Comparison of ENCODE assay signal across 10 mouse cellular contexts in the genomic region with DNA sequence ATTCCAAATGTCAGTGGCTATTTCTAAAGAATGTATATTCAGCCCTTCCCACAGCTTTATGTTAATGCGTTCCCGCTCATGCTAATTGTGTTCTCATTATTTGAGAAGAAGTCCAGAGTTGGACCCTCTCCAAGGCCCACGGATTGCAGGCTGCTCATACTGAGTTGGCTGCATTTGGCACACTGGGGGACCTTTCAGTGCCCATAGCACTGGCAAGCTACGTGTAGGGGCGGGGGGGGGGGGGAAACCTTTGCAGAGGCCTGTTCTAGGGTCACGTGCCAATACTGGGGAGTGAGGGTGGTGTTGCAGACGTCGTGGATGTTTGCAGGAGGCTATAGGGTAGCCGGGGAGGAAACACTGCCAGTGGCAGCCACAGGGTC.
DNase-seq lines count a peak whose midpoint lies in the region; ATAC-seq and TF ChIP-seq lines count a peak whose summit lies in the region.
"Had no signal": no experiment of that assay in that cellular context is flagged by ENCODE, and none has a peak within 500 bp of the region (broad histone marks: within the 10 kb centered on the region; RNA-seq: fewer than 3 reads in every experiment).

No protein-coding gene starts in this region.

- TF ChIP-seq CTCF in brain, embryonic 14.5 days (IDR thresholded peaks at IDR 0.05; ENCODE audit: borderline replicate concordance, extremely low read depth, insufficient read depth, insufficient read length) = no peak

- no peaks in the 10 kb centered on the region for H3K36me3 ChIP-seq in intestine, embryonic 14.5 days (ENCODE audit: control insufficient read depth, insufficient read depth, low read length)
- no peaks in the 10 kb centered on the region for H3K36me3 ChIP-seq in intestine, embryonic 15.5 days
- no peaks in the 10 kb centered on the region for H3K36me3 ChIP-seq in forebrain, embryonic 12.5 days (replicated peaks)
- H3K36me3 ChIP-seq in midbrain, embryonic 13.5 days = no peaks in the 10 kb centered on the region
- H3K36me3 ChIP-seq: embryonic facial prominence, embryonic 15.5 days had no signal

- peak; percentile 34 for DNase-seq in intestine, embryonic 14.5 days (ENCODE audit: low spot score)
- DNase-seq in brain, embryonic 14.5 days (ENCODE audit: low read depth) = peak; percentile 95
- DNase-seq in adrenal gland, postnatal 4 days (ENCODE audit: low spot score in 2 of 2) = no peak

- no peaks in the 10 kb centered on the region for H3K9me3 ChIP-seq in intestine, embryonic 14.5 days (ENCODE audit: control insufficient read depth, low read length)
- no peaks in the 10 kb centered on the region for H3K9me3 ChIP-seq in intestine, embryonic 15.5 days
- H3K9me3 ChIP-seq in forebrain, embryonic 12.5 days = no peaks in the 10 kb centered on the region
- H3K9me3 ChIP-seq in midbrain, embryonic 13.5 days = no peaks in the 10 kb centered on the region
- H3K9me3 ChIP-seq: embryonic facial prominence, embryonic 15.5 days had no signal

- H3K27me3 ChIP-seq in intestine, embryonic 14.5 days (replicated peaks; ENCODE audit: control insufficient read depth, insufficient read depth, low read length) = no peaks in the 10 kb centered on the region
- no peaks in the 10 kb centered on the region for H3K27me3 ChIP-seq in intestine, embryonic 15.5 days (replicated peaks)
- H3K27me3 ChIP-seq in forebrain, embryonic 12.5 days = peaks cover 22% of the 10 kb centered on the region
- H3K27me3 ChIP-seq in midbrain, embryonic 13.5 days = peaks cover 16% of the 10 kb centered on the region; the same call in 1 of the 2 replicates

- no peak overlapping the region for H3K4me2 ChIP-seq in intestine, embryonic 14.5 days (ENCODE audit: low read length)
- H3K4me2 ChIP-seq in intestine, embryonic 15.5 days (replicated peaks) = no peak overlapping the region
- H3K4me2 ChIP-seq in forebrain, embryonic 12.5 days = peak overlapping the region; percentile 32
- peak overlapping the region; percentile 22; the same call in 1 of the 2 replicates for H3K4me2 ChIP-seq in midbrain, embryonic 13.5 days (replicated peaks)
- H3K4me2 ChIP-seq: embryonic facial prominence, embryonic 15.5 days had no signal

- peaks cover 5% of the 10 kb centered on the region; the same call in 1 of the 2 replicates for H3K4me1 ChIP-seq in intestine, embryonic 14.5 days (replicated peaks; ENCODE audit: control insufficient read depth, insufficient read depth, low read length)
- no peaks in the 10 kb centered on the region; the same call in 1 of the 2 replicates for H3K4me1 ChIP-seq in intestine, embryonic 15.5 days (replicated peaks)
- H3K4me1 ChIP-seq in forebrain, embryonic 12.5 days = peaks cover 41% of the 10 kb centered on the region
- peaks cover 49% of the 10 kb centered on the region for H3K4me1 ChIP-seq in midbrain, embryonic 13.5 days (replicated peaks)

- H3K9ac ChIP-seq in intestine, embryonic 14.5 days (ENCODE audit: low read length) = no peak overlapping the region
- no peak overlapping the region for H3K9ac ChIP-seq in intestine, embryonic 15.5 days
- no peak overlapping the region for H3K9ac ChIP-seq in forebrain, embryonic 12.5 days
- H3K9ac ChIP-seq in midbrain, embryonic 13.5 days (replicated peaks) = no peak overlapping the region
- H3K9ac ChIP-seq: embryonic facial prominence, embryonic 15.5 days had no signal

- H3K27ac ChIP-seq in intestine, embryonic 14.5 days (ENCODE audit: low read depth) = no peak overlapping the region
- no peak overlapping the region for H3K27ac ChIP-seq in intestine, embryonic 15.5 days
- peak overlapping the region; percentile 44; the same call in 1 of the 2 replicates for H3K27ac ChIP-seq in forebrain, embryonic 12.5 days
- H3K27ac ChIP-seq in midbrain, embryonic 13.5 days = peak overlapping the region; percentile 62; the same call in 1 of the 2 replicates
- H3K27ac ChIP-seq: embryonic facial prominence, embryonic 15.5 days; macrophage had no signal

- H3K4me3 ChIP-seq in intestine, embryonic 14.5 days (ENCODE audit: low read depth, low read length) = no peak overlapping the region
- H3K4me3 ChIP-seq in intestine, embryonic 15.5 days (replicated peaks) = no peak overlapping the region
- no peak overlapping the region for H3K4me3 ChIP-seq in forebrain, embryonic 12.5 days (replicated peaks)
- no peak overlapping the region for H3K4me3 ChIP-seq in midbrain, embryonic 13.5 days (replicated peaks)
- H3K4me3 ChIP-seq: embryonic facial prominence, embryonic 15.5 days had no signal

- 36% methylated on average over 9 of the region's 9 CpGs for WGBS in intestine, embryonic 14.5 days
- WGBS in intestine, embryonic 15.5 days = 32% methylated on average over 9 of the region's 9 CpGs
- WGBS in forebrain, embryonic 12.5 days = 7% methylated on average over 9 of the region's 9 CpGs
- WGBS in midbrain, embryonic 13.5 days = 8% methylated on average over 9 of the region's 9 CpGs

- ATAC-seq in intestine, embryonic 14.5 days (replicated peaks; ENCODE audit: low FRiP score, low TSS enrichment, low read depth) = no peak
- no peak for ATAC-seq in intestine, embryonic 15.5 days
- ATAC-seq in forebrain, embryonic 12.5 days (ENCODE audit: low FRiP score) = peak; percentile 76
- ATAC-seq in midbrain, embryonic 13.5 days = peak; percentile 78
- no peak for ATAC-seq in CD4-positive, CD25-positive, alpha-beta regulatory T cell, adult 4 months
- no peak for ATAC-seq in erythroid progenitor cell, adult 5-6 weeks (replicated peaks; ENCODE audit: low FRiP score, poor library complexity, severe bottlenecking)

- no peak for TF ChIP-seq POLR2A in brain, embryonic 14.5 days (IDR thresholded peaks at IDR 0.05; ENCODE audit: borderline replicate concordance, extremely low read depth, insufficient read depth, insufficient read length, poor library complexity, severe bottlenecking)

Comparison
In these comparisons a context has a peak if more than half of its experiments do, and no peak if none do; other contexts are left out.
1. ATAC-seq: peak in forebrain, embryonic 12.5 days (single experiment) and midbrain, embryonic 13.5 days (single experiment); none in intestine, embryonic 14.5 days (single experiment), intestine, embryonic 15.5 days (single experiment), CD4-positive, CD25-positive, alpha-beta regulatory T cell, adult 4 months (single experiment) and erythroid progenitor cell, adult 5-6 weeks (single experiment).
2. DNase-seq: peak in intestine, embryonic 14.5 days (single experiment) and brain, embryonic 14.5 days (single experiment); none in adrenal gland, postnatal 4 days (0 of 2).
3. H3K27ac ChIP-seq: peak in forebrain, embryonic 12.5 days (single experiment) and midbrain, embryonic 13.5 days (single experiment); none in intestine, embryonic 14.5 days (single experiment) and intestine, embryonic 15.5 days (single experiment).
4. H3K4me2 ChIP-seq: peak in forebrain, embryonic 12.5 days (single experiment) and midbrain, embryonic 13.5 days (single experiment); none in intestine, embryonic 14.5 days (single experiment) and intestine, embryonic 15.5 days (single experiment).